Mouse (Mus musculus) CH12.LX (cell line): Measurements from ENCODE around the gene Iqcf3. TPM values are rescaled to one million over a fixed set of nuclear protein-coding genes. Genes with fewer than 3 reads are reported as not detected.

Experiments
- DNase-seq: peaks from one replicate; pipeline ENCODE4 v3.0.0-alpha.2; 2013; ENCODE audit errors: extremely low read depth
- H3K27ac ChIP-seq: 2 replicates; pipeline ENCODE4 v1.5.1; 2012; ENCODE audit warnings: low read depth, mild to moderate bottlenecking, control low read depth, moderate library complexity; ENCODE audit not compliant: insufficient read depth
- H3K27me3 ChIP-seq: replicated peaks from 2 replicates; pipeline ENCODE3; 2012; ENCODE audit warnings: inconsistent platforms
- H3K36me3 ChIP-seq, 2 experiments: replicated peaks in 1 of 2; 2 replicates each; pipeline versions ENCODE3 to v1.6.1; 2012; ENCODE audit warnings: inconsistent platforms in 1 of 2, low read length in 1 of 2, mild to moderate bottlenecking in 1 of 2, mixed read lengths in 1 of 2, moderate library complexity in 1 of 2; ENCODE audit not compliant: control insufficient read depth in 1 of 2, insufficient read depth in 1 of 2
- H3K4me1 ChIP-seq, 2 experiments: 2 replicates each; pipeline ENCODE4 v1.6.1; 2012; ENCODE audit warnings: inconsistent platforms in 1 of 2, moderate library complexity in 1 of 2; ENCODE audit not compliant: insufficient read depth in 2 of 2, control insufficient read depth in 1 of 2
- H3K4me2 ChIP-seq: 2 replicates; pipeline ENCODE4 v1.6.1; 2012; ENCODE audit warnings: low read depth, mild to moderate bottlenecking, control low read depth; ENCODE audit not compliant: poor library complexity, insufficient read depth, severe bottlenecking
- H3K4me3 ChIP-seq, 3 experiments: fragments of 150-350 bp in 1 of 3; sonication (generic) in 1 of 3; replicated peaks in 1 of 3; 2 replicates each; pipeline versions ENCODE3 to v1.5.1; 2011 to 2012; ENCODE audit warnings: low read depth in 2 of 3, low read length in 2 of 3, mild to moderate bottlenecking in 2 of 3, moderate library complexity in 2 of 3, control low read depth in 1 of 3, improper control_type of control experiment in 1 of 3, inconsistent platforms in 1 of 3, mixed read lengths in 1 of 3; ENCODE audit not compliant: poor library complexity in 1 of 3
- H3K79me2 ChIP-seq: replicated peaks from 2 replicates; pipeline ENCODE4 v1.6.1; 2012; ENCODE audit warnings: mild to moderate bottlenecking, moderate library complexity; ENCODE audit not compliant: control insufficient read depth, poor library complexity, insufficient read depth, severe bottlenecking; ENCODE audit errors: extremely low read depth
- H3K9ac ChIP-seq: 2 replicates; pipeline ENCODE4 v1.6.1; 2012; ENCODE audit warnings: low read depth, mild to moderate bottlenecking, control low read depth, moderate library complexity; ENCODE audit not compliant: insufficient read depth
- H3K9me3 ChIP-seq: replicated peaks from 2 replicates; pipeline ENCODE3; 2012; ENCODE audit warnings: low read length, inconsistent platforms, mixed read lengths
- BHLHE40 ChIP-seq: IDR thresholded peaks from 2 replicates; pipeline ENCODE4 v1.6.1; 2011; ENCODE audit warnings: mild to moderate bottlenecking, low read depth, low read length, improper control_type of control experiment
- CHD2 ChIP-seq: IDR thresholded peaks from 2 replicates; pipeline ENCODE4 v1.6.1; 2011; ENCODE audit warnings: low read length, improper control_type of control experiment
- CTCF ChIP-seq, 2 experiments: IDR thresholded peaks in 1 of 2; conservative IDR thresholded peaks in 1 of 2; 2 replicates each; pipeline ENCODE4 v1.5.1; 2011 to 2012; ENCODE audit warnings: low read depth in 2 of 2, low read length in 2 of 2, improper control_type of control experiment in 1 of 2, inconsistent platforms in 1 of 2, mild to moderate bottlenecking in 1 of 2, moderate library complexity in 1 of 2
- ELF1 ChIP-seq: IDR thresholded peaks from 2 replicates; pipeline ENCODE4 v1.6.1; 2014; ENCODE audit warnings: low read depth, mild to moderate bottlenecking, inconsistent platforms, low read length, improper control_type of control experiment
- GABPA ChIP-seq: IDR thresholded peaks from 2 replicates; pipeline ENCODE4 v1.6.1; 2012; ENCODE audit warnings: low read depth, low read length, improper control_type of control experiment, inconsistent platforms; ENCODE audit not compliant: insufficient replicate concordance
- HCFC1 ChIP-seq: IDR thresholded peaks from 2 replicates; pipeline ENCODE4 v1.6.1; 2012; ENCODE audit warnings: low read depth, mild to moderate bottlenecking, inconsistent platforms, low read length, improper control_type of control experiment
- IRF4 ChIP-seq: IDR thresholded peaks from 2 replicates; pipeline ENCODE4 v1.6.1; 2014; ENCODE audit warnings: low read depth, mild to moderate bottlenecking, inconsistent platforms, low read length, improper control_type of control experiment
- JUN ChIP-seq: IDR thresholded peaks from 2 replicates; pipeline ENCODE4 v1.6.1; 2011; ENCODE audit warnings: low read depth, mild to moderate bottlenecking, low read length, improper control_type of control experiment, moderate library complexity; ENCODE audit not compliant: insufficient read depth
- KAT2A ChIP-seq: IDR thresholded peaks from 2 replicates; pipeline ENCODE4 v1.6.1; 2012; ENCODE audit warnings: low read length, improper control_type of control experiment, inconsistent platforms; ENCODE audit not compliant: insufficient replicate concordance
- MAFK ChIP-seq: IDR thresholded peaks from 2 replicates; pipeline ENCODE4 v1.6.1; 2011; ENCODE audit warnings: low read length, improper control_type of control experiment; ENCODE audit not compliant: insufficient replicate concordance
- NELFE ChIP-seq: IDR thresholded peaks from 2 replicates; pipeline ENCODE4 v1.6.1; 2011; ENCODE audit warnings: low read depth, low read length, improper control_type of control experiment
- NRF1 ChIP-seq: IDR thresholded peaks from 2 replicates; pipeline ENCODE4 v1.6.1; 2014; ENCODE audit warnings: low read depth, mild to moderate bottlenecking, inconsistent platforms, low read length, improper control_type of control experiment, moderate library complexity
- RAD21 ChIP-seq: IDR thresholded peaks from 2 replicates; pipeline ENCODE4 v1.6.1; 2011; ENCODE audit warnings: low read depth, mild to moderate bottlenecking, low read length, improper control_type of control experiment, moderate library complexity
- SIN3A ChIP-seq: IDR thresholded peaks from 2 replicates; pipeline ENCODE4 v1.6.1; 2012; ENCODE audit warnings: low read length, improper control_type of control experiment, inconsistent platforms
- TCF12 ChIP-seq: IDR thresholded peaks from 2 replicates; pipeline ENCODE4 v1.6.1; 2014; ENCODE audit warnings: low read depth, mild to moderate bottlenecking, inconsistent platforms, low read length, improper control_type of control experiment
- USF2 ChIP-seq: conservative IDR thresholded peaks from 2 replicates; pipeline ENCODE4 v1.6.1; 2011; ENCODE audit warnings: low read depth, low read length, improper control_type of control experiment
- ZMIZ1 ChIP-seq: IDR thresholded peaks from 2 replicates; pipeline ENCODE4 v1.6.1; 2012; ENCODE audit warnings: low read depth, mild to moderate bottlenecking, inconsistent platforms, low read length, improper control_type of control experiment
- dilution Hi-C: fragments of 300-500 bp; cut with MboI; formaldehyde crosslinking; loops from 2 replicates; pipeline ENCODE4 v1.14.3; 2020; ENCODE audit warnings: low sequenced_read_pairs; ENCODE audit not compliant: extremely low pct_unique_long_range_greater_than_20kb, extremely low pct_ligation_motif_present
- in situ Hi-C: fragments of 300-500 bp; cut with MboI; formaldehyde crosslinking; loops from 3 replicates; pipeline ENCODE4 v1.14.3; 2019; ENCODE audit warnings: low sequenced_read_pairs, low pct_ligation_motif_present, low pct_unique_long_range_greater_than_20kb, mixed read lengths
- polyA plus RNA-seq: library from polyadenylated mRNA; unstranded; fragments of >175 nt; gene quantifications from 2 replicates; pipeline ENCODE4 v1.2.1, GENCODE M21; 2012; ENCODE audit warnings: low read depth; ENCODE audit not compliant: insufficient read length
- total RNA-seq, 2 experiments: library from RNA; depleted of rRNA; stranded (reverse); fragments of 300-350 nt in 1 of 2; fragments of >200 nt in 1 of 2; gene quantifications; 2 replicates each; pipeline ENCODE4 v1.2.3; 2012 to 2014

Gene Iqcf3
- total and polyA plus RNA-seq, 3 experiments: not detected

DNA sequence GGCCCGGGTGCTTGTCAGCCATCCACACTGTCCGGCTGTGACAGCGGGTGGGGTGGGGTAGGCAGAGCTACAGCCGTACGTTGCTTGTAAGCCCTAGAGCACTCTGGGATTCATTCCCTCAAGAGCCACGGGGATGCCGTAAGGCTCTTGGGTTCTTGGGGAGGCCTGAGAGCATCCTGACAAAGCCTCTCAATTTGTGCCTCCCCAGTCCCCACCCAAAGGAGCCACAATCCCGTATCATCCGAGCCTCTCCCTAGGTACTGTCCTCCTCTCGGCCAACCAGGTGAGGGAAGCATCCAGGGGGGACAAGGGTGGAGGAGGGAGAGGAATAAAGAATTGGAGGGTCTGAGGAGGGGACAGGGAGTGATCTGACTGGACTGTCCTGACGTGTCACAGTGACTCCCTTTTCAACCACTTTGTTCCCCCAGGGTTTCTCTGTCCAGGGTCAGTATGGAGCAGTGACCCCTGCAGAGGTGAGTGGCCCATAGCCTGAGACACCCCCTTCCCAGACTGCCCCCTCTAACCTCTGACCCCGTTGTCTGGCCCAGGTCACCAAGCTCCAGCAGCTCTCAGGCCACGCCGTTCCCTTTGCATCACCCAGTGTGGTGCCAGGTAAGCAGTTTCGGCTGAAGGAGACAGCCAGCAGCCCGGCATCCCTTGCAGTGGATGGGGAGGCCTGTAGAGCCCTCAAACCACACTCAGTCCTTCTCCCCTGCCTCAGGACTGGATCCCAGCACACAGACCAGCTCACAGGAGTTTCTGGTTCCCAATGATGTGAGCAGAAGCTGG lies 99.6 kb downstream of the Iqcf3 start:
- no peak overlapping the region for H3K27ac ChIP-seq
- no peak for DNase-seq
- no peaks in the 10 kb centered on the region for H3K27me3 ChIP-seq
- no peak overlapping the region for H3K4me3 ChIP-seq
- no peak overlapping the region for H3K9ac ChIP-seq
- dilution Hi-C loops: no loop called here
- no peak overlapping the region for H3K4me2 ChIP-seq
- peaks cover 45 to 82% of the 10 kb centered on the region in 2 experiments for H3K36me3 ChIP-seq
- peaks cover 3 to 20% of the 10 kb centered on the region in 2 experiments for H3K4me1 ChIP-seq
- peaks cover 16% of the 10 kb centered on the region for H3K9me3 ChIP-seq
- in situ Hi-C loops: no loop called here
- H3K79me2 ChIP-seq: no peaks in the 10 kb centered on the region
- no peak for TF ChIP-seq TCF12
- TF ChIP-seq CTCF (conservative IDR thresholded peaks at IDR 0.05 in 1 of 2, IDR thresholded peaks at IDR 0.05 in 1 of 2; ENCODE audit: low read depth in 2 of 2, low read length in 2 of 2): no peak
- TF ChIP-seq GABPA: no peak
- no peak for TF ChIP-seq CHD2
- TF ChIP-seq HCFC1: no peak
- no peak for TF ChIP-seq IRF4
- TF ChIP-seq BHLHE40: no peak
- no peak for TF ChIP-seq USF2
- no peak for TF ChIP-seq NELFE

- no peak for TF ChIP-seq RAD21
- TF ChIP-seq MAFK: no peak
- no peak for TF ChIP-seq NRF1
- no peak for TF ChIP-seq JUN
- no peak for TF ChIP-seq ZMIZ1
- TF ChIP-seq KAT2A: no peak
- TF ChIP-seq ELF1: no peak
- TF ChIP-seq SIN3A: no peak
- dilution Hi-C loops: no loop called here
- H3K9me3 ChIP-seq: peaks cover 16% of the 10 kb centered on the region
- H3K27ac ChIP-seq: no peak overlapping the region
- H3K36me3 ChIP-seq: peaks cover 45 to 87% of the 10 kb centered on the region in 2 experiments
- DNase-seq: no peak
- no peak overlapping the region for H3K4me3 ChIP-seq
- no peak overlapping the region for H3K9ac ChIP-seq
- in situ Hi-C loops: no loop called here
- H3K4me1 ChIP-seq: peaks cover 10 to 28% of the 10 kb centered on the region in 2 experiments
- H3K4me2 ChIP-seq: no peak overlapping the region
- no peaks in the 10 kb centered on the region for H3K27me3 ChIP-seq
- no peaks in the 10 kb centered on the region for H3K79me2 ChIP-seq
These were observed 100.4 kb downstream of the Iqcf3 start for GRCm38 (mm10) chr9:106461026-106461415.
